Mouse (Mus musculus): ENCODE data around the gene B430305J03Rik. TPM values are rescaled to one million over a fixed set of nuclear protein-coding genes. Genes with fewer than 3 reads are reported as not detected.

The B430305J03Rik gene
- polyA plus RNA-seq, 1 experiment from 2014 or later = not detected

- ATAC-seq (replicated peaks; ENCODE audit: low FRiP score, low read depth) (0 out of 2 replicates have a peak, but pooled peaks have one; percentile 0), DNase-seq (ENCODE audit: low spot score) (peak; percentile 58)
- H3K4me3 ChIP-seq (replicated peaks; ENCODE audit: low read depth, low read length) = peak overlapping the region; percentile 88
- H3K27ac ChIP-seq = peak overlapping the region; percentile 94
- no peaks in the 10 kb centered on the region for H3K9me3 ChIP-seq (replicated peaks; ENCODE audit: low read length)
- H3K36me3 ChIP-seq (ENCODE audit: insufficient read depth, low read length) = no peaks in the 10 kb centered on the region
- peak overlapping the region; percentile 78 for H3K9ac ChIP-seq (ENCODE audit: low read depth, low read length)
- 2% methylated on average over 68 of the region's 68 CpGs for WGBS
- H3K27me3 ChIP-seq (ENCODE audit: insufficient read depth, low read length) = no peaks in the 10 kb centered on the region
- H3K4me2 ChIP-seq (ENCODE audit: low read length) = peak overlapping the region; percentile 74
- TF ChIP-seq CTCF (IDR thresholded peaks at IDR 0.05; ENCODE audit: low read depth) = no peak
- H3K4me1 ChIP-seq (replicated peaks; ENCODE audit: insufficient read depth, low read length) = no peaks in the 10 kb centered on the region
Measured at GRCm38 (mm10) chr3:61364978-61365778, 573 bp downstream of the B430305J03Rik start.

- Histone ChIP-seq H3K4me1 (replicated peaks; ENCODE audit: insufficient read depth, low read length) (no peaks in the 10 kb centered on the region), H3K27me3 (ENCODE audit: insufficient read depth, low read length) (no peaks in the 10 kb centered on the region), H3K9me3 (replicated peaks; ENCODE audit: low read length) (no peaks in the 10 kb centered on the region), H3K4me3 (replicated peaks; ENCODE audit: low read depth, low read length) (peak overlapping the region; percentile 88), H3K9ac (ENCODE audit: low read depth, low read length) (peak overlapping the region; percentile 78), H3K27ac (peak overlapping the region; percentile 94), H3K36me3 (ENCODE audit: insufficient read depth, low read length) (no peaks in the 10 kb centered on the region), H3K4me2 (ENCODE audit: low read length) (peak overlapping the region; percentile 74)
- WGBS = 0% methylated on average over 25 of the region's 33 CpGs
- DNase-seq (ENCODE audit: low spot score) (no peak), ATAC-seq (replicated peaks; ENCODE audit: low FRiP score, low read depth) (no peak; the same call in 1 of the 2 replicates)
- no peak for TF ChIP-seq CTCF (IDR thresholded peaks at IDR 0.05; ENCODE audit: low read depth)
Measured at GRCm38 (mm10) chr3:61364661-61364977, 1.1 kb downstream of the B430305J03Rik start.

- ATAC-seq (replicated peaks; ENCODE audit: low FRiP score, low read depth) = peak; percentile 92
- no peaks in the 10 kb centered on the region for H3K4me1 ChIP-seq (replicated peaks; ENCODE audit: insufficient read depth, low read length)
- DNase-seq (ENCODE audit: low spot score) = peak; percentile 96
- peak overlapping the region; percentile 78 for H3K9ac ChIP-seq (ENCODE audit: low read depth, low read length)
- no peaks in the 10 kb centered on the region for H3K36me3 ChIP-seq (ENCODE audit: insufficient read depth, low read length)
- H3K4me2 ChIP-seq (ENCODE audit: low read length) = peak overlapping the region; percentile 74
- no peaks in the 10 kb centered on the region for H3K9me3 ChIP-seq (replicated peaks; ENCODE audit: low read length)
- under 1% methylated on average over 48 of the region's 51 CpGs for WGBS
- TF ChIP-seq CTCF (IDR thresholded peaks at IDR 0.05; ENCODE audit: low read depth) = peak; percentile 27; the same call in 1 of the 2 replicates
- H3K27me3 ChIP-seq (ENCODE audit: insufficient read depth, low read length) = no peaks in the 10 kb centered on the region
- peak overlapping the region; percentile 94 for H3K27ac ChIP-seq
- H3K4me3 ChIP-seq (replicated peaks; ENCODE audit: low read depth, low read length) = peak overlapping the region; percentile 88
Measured at GRCm38 (mm10) chr3:61363989-61364660, 1.6 kb downstream of the B430305J03Rik start.

GRCm38 (mm10) chr3:61363161-61363988, 2.4 kb downstream of the B430305J03Rik start:
- H3K27me3 ChIP-seq (ENCODE audit: insufficient read depth, low read length) = no peaks in the 10 kb centered on the region
- under 1% methylated on average over 30 of the region's 30 CpGs for WGBS
- no peaks in the 10 kb centered on the region for H3K4me1 ChIP-seq (replicated peaks; ENCODE audit: insufficient read depth, low read length)
- ATAC-seq (replicated peaks; ENCODE audit: low FRiP score, low read depth) (peak; percentile 96), DNase-seq (ENCODE audit: low spot score) (peak; percentile 99)
- peak overlapping the region; percentile 78 for H3K9ac ChIP-seq (ENCODE audit: low read depth, low read length)
- no peaks in the 10 kb centered on the region for H3K36me3 ChIP-seq (ENCODE audit: insufficient read depth, low read length)
- peak overlapping the region; percentile 88 for H3K4me3 ChIP-seq (replicated peaks; ENCODE audit: low read depth, low read length)
- peak overlapping the region; percentile 74 for H3K4me2 ChIP-seq (ENCODE audit: low read length)
- TF ChIP-seq CTCF (IDR thresholded peaks at IDR 0.05; ENCODE audit: low read depth) = no peak
- H3K9me3 ChIP-seq (replicated peaks; ENCODE audit: low read length) = no peaks in the 10 kb centered on the region
- H3K27ac ChIP-seq = peak overlapping the region; percentile 94

GRCm38 (mm10) chr3:61362821-61363160, 3.0 kb downstream of the B430305J03Rik start:
- DNase-seq (ENCODE audit: low spot score) (no peak), ATAC-seq (replicated peaks; ENCODE audit: low FRiP score, low read depth) (no peak)
- no peaks in the 10 kb centered on the region for H3K36me3 ChIP-seq (ENCODE audit: insufficient read depth, low read length)

GRCm38 (mm10) chr3:61361338-61361737, 4.4 kb downstream of the B430305J03Rik start, which contains the start of gene Rap2b:
TSS of gene Rap2b (plus strand) at chr3:61361638.
- DNase-seq (ENCODE audit: low spot score) = no peak
- Histone ChIP-seq H3K4me2 (ENCODE audit: low read length) (no peak within 1 kb of the TSS), H3K9ac (ENCODE audit: low read depth, low read length) (no peak within 1 kb of the TSS), H3K27ac (no peak within 1 kb of the TSS), H3K27me3 (ENCODE audit: insufficient read depth, low read length) (no peaks in the 10 kb centered on the region), H3K4me3 (replicated peaks; ENCODE audit: low read depth, low read length) (no peak within 1 kb of the TSS), H3K36me3 (ENCODE audit: insufficient read depth, low read length) (no peaks in the 10 kb centered on the region), H3K9me3 (replicated peaks; ENCODE audit: low read length) (no peaks in the 10 kb centered on the region), H3K4me1 (replicated peaks; ENCODE audit: insufficient read depth, low read length) (no peaks in the 10 kb centered on the region)
- ATAC-seq (replicated peaks; ENCODE audit: low FRiP score, low read depth) = no peak
- no peak for TF ChIP-seq CTCF (IDR thresholded peaks at IDR 0.05; ENCODE audit: low read depth)
- 80% methylated on average over 1 of the region's 1 CpGs for WGBS

More at GRCm38 (mm10) chr3:61362821-61363160, 3.0 kb downstream of the B430305J03Rik start:
- Histone ChIP-seq H3K27me3 (ENCODE audit: insufficient read depth, low read length) (no peaks in the 10 kb centered on the region), H3K27ac (peak overlapping the region; percentile 63), H3K9ac (ENCODE audit: low read depth, low read length) (peak overlapping the region; percentile 54), H3K4me1 (replicated peaks; ENCODE audit: insufficient read depth, low read length) (no peaks in the 10 kb centered on the region), H3K4me3 (replicated peaks; ENCODE audit: low read depth, low read length) (peak overlapping the region; percentile 34), H3K9me3 (replicated peaks; ENCODE audit: low read length) (no peaks in the 10 kb centered on the region), H3K4me2 (ENCODE audit: low read length) (peak overlapping the region; percentile 74)
- WGBS = 5% methylated on average over 9 of the region's 9 CpGs
- no peak for TF ChIP-seq CTCF (IDR thresholded peaks at IDR 0.05; ENCODE audit: low read depth)

All from kidney, postnatal 0 days (tissue).